In the genomic region with DNA sequence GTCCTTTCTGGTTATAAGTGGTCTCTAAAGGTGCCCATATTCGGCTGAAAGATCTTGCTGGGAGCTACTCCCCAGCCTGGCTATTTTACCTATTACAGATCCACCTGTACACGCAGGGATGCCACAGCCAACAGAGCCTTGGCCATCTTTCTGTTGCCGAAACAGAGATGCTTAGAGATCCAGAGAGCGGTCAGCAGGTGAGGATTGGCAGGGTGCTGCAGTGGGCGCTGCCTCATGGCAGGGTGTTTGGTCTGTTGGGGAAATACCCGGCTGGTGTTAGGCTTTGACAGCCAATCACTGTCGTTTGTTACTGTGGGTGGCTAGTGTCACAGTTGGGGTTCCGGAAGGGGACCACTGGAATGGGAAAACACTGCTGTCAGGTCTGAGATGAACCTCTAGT, we compare ENCODE assay signal across 25 mouse cellular contexts. TPM values are rescaled to one million over a fixed set of nuclear protein-coding genes. Genes with fewer than 3 reads are reported as not detected.
DNase-seq lines count a peak whose midpoint lies in the region; ATAC-seq and TF ChIP-seq lines count a peak whose summit lies in the region.
"Had no signal": no experiment of that assay in that cellular context is flagged by ENCODE, and none has a peak within 500 bp of the region (broad histone marks: within the 10 kb centered on the region; RNA-seq: fewer than 3 reads in every experiment).

No protein-coding gene starts in this region.

- H3K27me3 ChIP-seq in intestine, embryonic 15.5 days (replicated peaks): no peaks in the 10 kb centered on the region
- H3K27me3 ChIP-seq in intestine, postnatal 0 days (replicated peaks; ENCODE audit: control insufficient read depth, insufficient read depth, low read length): no peaks in the 10 kb centered on the region
- H3K27me3 ChIP-seq in midbrain, embryonic 13.5 days: peaks cover 15% of the 10 kb centered on the region
- peaks cover 2% of the 10 kb centered on the region; the same call in 1 of the 2 replicates for H3K27me3 ChIP-seq in midbrain, embryonic 16.5 days (ENCODE audit: control insufficient read depth, insufficient read depth, low read depth, low read length)
- no peaks in the 10 kb centered on the region for H3K27me3 ChIP-seq in embryonic facial prominence, embryonic 13.5 days
- H3K27me3 ChIP-seq: Patski had no signal

- peak; percentile 41 for DNase-seq in cerebellum, adult 9-11 months
- DNase-seq in cerebellum, postnatal 4 days (ENCODE audit: low spot score in 2 of 2): no peak
- DNase-seq: adrenal gland, postnatal 10 days; cerebellum, postnatal 10 days; gastrocnemius, postnatal 14 days; kidney, adult 9 months; liver, postnatal 0 days; midbrain, embryonic 14.5 days; right cerebral cortex, postnatal 4 days had no signal

- 0 out of 2 replicates have a peak overlapping the region, but pooled peaks have one; percentile 85 for H3K4me2 ChIP-seq in intestine, embryonic 15.5 days (replicated peaks)
- no peak overlapping the region for H3K4me2 ChIP-seq in intestine, postnatal 0 days (replicated peaks; ENCODE audit: low read depth)
- H3K4me2 ChIP-seq in midbrain, embryonic 13.5 days (replicated peaks): peak overlapping the region; percentile 91; the same call in 1 of the 2 replicates
- H3K4me2 ChIP-seq in midbrain, embryonic 16.5 days (ENCODE audit: low read length): no peak overlapping the region
- H3K4me2 ChIP-seq in embryonic facial prominence, embryonic 13.5 days: no peak overlapping the region

- H3K9me3 ChIP-seq in intestine, embryonic 15.5 days: no peaks in the 10 kb centered on the region
- H3K9me3 ChIP-seq in intestine, postnatal 0 days (ENCODE audit: control insufficient read depth): no peaks in the 10 kb centered on the region
- H3K9me3 ChIP-seq in midbrain, embryonic 13.5 days: no peaks in the 10 kb centered on the region
- no peaks in the 10 kb centered on the region for H3K9me3 ChIP-seq in midbrain, embryonic 16.5 days (replicated peaks; ENCODE audit: control insufficient read depth, low read length, poor library complexity, severe bottlenecking)
- no peaks in the 10 kb centered on the region for H3K9me3 ChIP-seq in embryonic facial prominence, embryonic 13.5 days
- H3K9me3 ChIP-seq: forebrain, embryonic 10.5 days; limb, embryonic 12.5 days had no signal

- TF ChIP-seq CTCF in intestine, postnatal 0 days (IDR thresholded peaks at IDR 0.05; ENCODE audit: low read depth): no peak

- H3K9ac ChIP-seq in intestine, embryonic 15.5 days: no peak overlapping the region
- no peak overlapping the region for H3K9ac ChIP-seq in intestine, postnatal 0 days (ENCODE audit: low read depth, low read length)
- H3K9ac ChIP-seq in midbrain, embryonic 13.5 days (replicated peaks): no peak overlapping the region
- H3K9ac ChIP-seq in midbrain, embryonic 16.5 days (ENCODE audit: low read depth, low read length): no peak overlapping the region
- 0 out of 2 replicates have a peak overlapping the region, but pooled peaks have one; percentile 71 for H3K9ac ChIP-seq in embryonic facial prominence, embryonic 13.5 days
- H3K9ac ChIP-seq: liver, postnatal 0 days had no signal

- H3K36me3 ChIP-seq in intestine, embryonic 15.5 days: peaks cover 9% of the 10 kb centered on the region; the same call in 1 of the 2 replicates
- H3K36me3 ChIP-seq in intestine, postnatal 0 days (ENCODE audit: control insufficient read depth, insufficient read depth): peaks cover 12% of the 10 kb centered on the region
- peaks cover 19% of the 10 kb centered on the region for H3K36me3 ChIP-seq in midbrain, embryonic 13.5 days
- no peaks in the 10 kb centered on the region for H3K36me3 ChIP-seq in midbrain, embryonic 16.5 days (ENCODE audit: control insufficient read depth, insufficient read depth, low read length)
- peaks cover 27% of the 10 kb centered on the region for H3K36me3 ChIP-seq in embryonic facial prominence, embryonic 13.5 days

- WGBS in intestine, embryonic 15.5 days: 91% methylated on average over 8 of the region's 8 CpGs
- WGBS in intestine, postnatal 0 days: 95% methylated on average over 8 of the region's 8 CpGs
- 91% methylated on average over 8 of the region's 8 CpGs for WGBS in midbrain, embryonic 13.5 days
- WGBS in midbrain, embryonic 16.5 days: 92% methylated on average over 8 of the region's 8 CpGs
- 89% methylated on average over 8 of the region's 8 CpGs for WGBS in embryonic facial prominence, embryonic 13.5 days

- no peak overlapping the region for H3K4me3 ChIP-seq in intestine, embryonic 15.5 days (replicated peaks)
- no peak overlapping the region for H3K4me3 ChIP-seq in intestine, postnatal 0 days (ENCODE audit: low read depth, low read length)
- no peak overlapping the region for H3K4me3 ChIP-seq in midbrain, embryonic 13.5 days (replicated peaks)
- H3K4me3 ChIP-seq in midbrain, embryonic 16.5 days (ENCODE audit: low read depth, low read length): no peak overlapping the region
- H3K4me3 ChIP-seq in embryonic facial prominence, embryonic 13.5 days: no peak overlapping the region
- H3K4me3 ChIP-seq: layer of hippocampus, adult 2 months; left cerebral cortex, adult 2 months; limb, embryonic 12.5 days had no signal

- H3K4me1 ChIP-seq in intestine, embryonic 15.5 days (replicated peaks): peaks cover 21% of the 10 kb centered on the region
- H3K4me1 ChIP-seq in intestine, postnatal 0 days (replicated peaks; ENCODE audit: control insufficient read depth, insufficient read depth, low read length): peaks cover 3% of the 10 kb centered on the region; the same call in 1 of the 2 replicates
- H3K4me1 ChIP-seq in midbrain, embryonic 13.5 days (replicated peaks): peaks cover 20% of the 10 kb centered on the region
- H3K4me1 ChIP-seq in midbrain, embryonic 16.5 days (ENCODE audit: control insufficient read depth, insufficient read depth, low read length): peaks cover 12% of the 10 kb centered on the region
- H3K4me1 ChIP-seq in embryonic facial prominence, embryonic 13.5 days: peaks cover 28% of the 10 kb centered on the region

- no peak overlapping the region for H3K27ac ChIP-seq in intestine, embryonic 15.5 days
- H3K27ac ChIP-seq in intestine, postnatal 0 days (ENCODE audit: low read depth, low read length): no peak overlapping the region
- no peak overlapping the region for H3K27ac ChIP-seq in midbrain, embryonic 13.5 days
- no peak overlapping the region for H3K27ac ChIP-seq in midbrain, embryonic 16.5 days (ENCODE audit: low read length)
- H3K27ac ChIP-seq in embryonic facial prominence, embryonic 13.5 days: no peak overlapping the region
- H3K27ac ChIP-seq: forebrain, embryonic 10.5 days; layer of hippocampus, adult 2 months; left cerebral cortex, adult 2 months; limb, embryonic 12.5 days; macrophage; stomach, postnatal 0 days had no signal

- no peak for ATAC-seq in intestine, embryonic 15.5 days
- ATAC-seq in intestine, postnatal 0 days: no peak
- ATAC-seq in midbrain, embryonic 13.5 days: no peak
- ATAC-seq in midbrain, embryonic 16.5 days: no peak
- ATAC-seq in embryonic facial prominence, embryonic 13.5 days (ENCODE audit: insufficient number of reproducible peaks, insufficient read depth, low FRiP score, low TSS enrichment, low read depth): no peak
- ATAC-seq: forebrain, embryonic 16.5 days; hindbrain, embryonic 16.5 days; liver, postnatal 0 days; lung, postnatal 0 days; Patski had no signal

RNA-seq across cellular contexts. Expression of a gene that starts 1.8 kb away (rescaled TPM):
- 25.3 and 25.5 TPM in 2 replicates for polyA plus RNA-seq in intestine, embryonic 15.5 days (2015; fragmentation: Nextera tagmentation; extraction: Ambion mirVana)
- polyA plus RNA-seq in intestine, postnatal 0 days (2015; fragmentation: Nextera tagmentation; extraction: Ambion mirVana): 5.5 and 6.8 TPM in 2 replicates
- 21.3 and 21.6 TPM in 2 replicates for polyA plus RNA-seq in midbrain, embryonic 13.5 days (2015; fragmentation: Nextera tagmentation; extraction: Ambion mirVana)
- 11.0 and 11.4 TPM in 2 replicates for polyA plus RNA-seq in midbrain, embryonic 16.5 days (2015; fragmentation: Nextera tagmentation; extraction: Ambion mirVana)
- 32.0 and 33.9 TPM in 2 replicates for polyA plus RNA-seq in embryonic facial prominence, embryonic 13.5 days (2015; fragmentation: Nextera tagmentation; extraction: Ambion mirVana)

RNA-seq across cellular contexts. Expression of a gene that starts 11.9 kb away (rescaled TPM):
- polyA plus RNA-seq in intestine, embryonic 15.5 days (2015; fragmentation: Nextera tagmentation; extraction: Ambion mirVana): 426 and 430 TPM in 2 replicates
- polyA plus RNA-seq in intestine, postnatal 0 days (2015; fragmentation: Nextera tagmentation; extraction: Ambion mirVana): 1,918 and 1,992 TPM in 2 replicates
- polyA plus RNA-seq in midbrain, embryonic 13.5 days (2015; fragmentation: Nextera tagmentation; extraction: Ambion mirVana): 31.0 and 35.1 TPM in 2 replicates
- 16.8 and 23.3 TPM in 2 replicates for polyA plus RNA-seq in midbrain, embryonic 16.5 days (2015; fragmentation: Nextera tagmentation; extraction: Ambion mirVana)
- 224 and 230 TPM in 2 replicates for polyA plus RNA-seq in embryonic facial prominence, embryonic 13.5 days (2015; fragmentation: Nextera tagmentation; extraction: Ambion mirVana)

RNA-seq across cellular contexts. Expression of a gene that starts 17.9 kb away (rescaled TPM):
- 122 and 130 TPM in 2 replicates for polyA plus RNA-seq in intestine, embryonic 15.5 days (2015; fragmentation: Nextera tagmentation; extraction: Ambion mirVana)
- polyA plus RNA-seq in intestine, postnatal 0 days (2015; fragmentation: Nextera tagmentation; extraction: Ambion mirVana): 90.4 and 96.8 TPM in 2 replicates
- 360 TPM in 2 replicates for polyA plus RNA-seq in midbrain, embryonic 13.5 days (2015; fragmentation: Nextera tagmentation; extraction: Ambion mirVana)
- 369 and 395 TPM in 2 replicates for polyA plus RNA-seq in midbrain, embryonic 16.5 days (2015; fragmentation: Nextera tagmentation; extraction: Ambion mirVana)
- polyA plus RNA-seq in embryonic facial prominence, embryonic 13.5 days (2015; fragmentation: Nextera tagmentation; extraction: Ambion mirVana): 63.4 and 72.3 TPM in 2 replicates

RNA-seq across cellular contexts. Expression of a gene that starts 27.8 kb away (rescaled TPM):
- 6.7 and 7.5 TPM in 2 replicates for polyA plus RNA-seq in intestine, embryonic 15.5 days (2015; fragmentation: Nextera tagmentation; extraction: Ambion mirVana)
- polyA plus RNA-seq in intestine, postnatal 0 days (2015; fragmentation: Nextera tagmentation; extraction: Ambion mirVana): 3.4 and 3.5 TPM in 2 replicates
- polyA plus RNA-seq in midbrain, embryonic 13.5 days (2015; fragmentation: Nextera tagmentation; extraction: Ambion mirVana): 24.7 and 30.2 TPM in 2 replicates
- polyA plus RNA-seq in midbrain, embryonic 16.5 days (2015; fragmentation: Nextera tagmentation; extraction: Ambion mirVana): 47.2 and 50.3 TPM in 2 replicates
- polyA plus RNA-seq in embryonic facial prominence, embryonic 13.5 days (2015; fragmentation: Nextera tagmentation; extraction: Ambion mirVana): 16.6 and 18.0 TPM in 2 replicates
- polyA plus RNA-seq: liver, adult 2 months; macrophage had no signal

RNA-seq across cellular contexts. Expression of a gene that starts 59.9 kb away (rescaled TPM):
- 11.3 and 11.5 TPM in 2 replicates for polyA plus RNA-seq in intestine, embryonic 15.5 days (2015; fragmentation: Nextera tagmentation; extraction: Ambion mirVana)
- polyA plus RNA-seq in intestine, postnatal 0 days (2015; fragmentation: Nextera tagmentation; extraction: Ambion mirVana): 4.9 and 5.6 TPM in 2 replicates
- polyA plus RNA-seq in midbrain, embryonic 13.5 days (2015; fragmentation: Nextera tagmentation; extraction: Ambion mirVana): 17.2 and 17.4 TPM in 2 replicates
- 14.4 and 15.9 TPM in 2 replicates for polyA plus RNA-seq in midbrain, embryonic 16.5 days (2015; fragmentation: Nextera tagmentation; extraction: Ambion mirVana)
- 18.5 and 18.6 TPM in 2 replicates for polyA plus RNA-seq in embryonic facial prominence, embryonic 13.5 days (2015; fragmentation: Nextera tagmentation; extraction: Ambion mirVana)

Comparison
In these comparisons a context has a peak if more than half of its experiments do, and no peak if none do; other contexts are left out.
1. H3K4me2 ChIP-seq: peak in intestine, embryonic 15.5 days (single experiment) and midbrain, embryonic 13.5 days (single experiment); none in intestine, postnatal 0 days (single experiment), midbrain, embryonic 16.5 days (single experiment) and embryonic facial prominence, embryonic 13.5 days (single experiment).